In the genomic region with DNA sequence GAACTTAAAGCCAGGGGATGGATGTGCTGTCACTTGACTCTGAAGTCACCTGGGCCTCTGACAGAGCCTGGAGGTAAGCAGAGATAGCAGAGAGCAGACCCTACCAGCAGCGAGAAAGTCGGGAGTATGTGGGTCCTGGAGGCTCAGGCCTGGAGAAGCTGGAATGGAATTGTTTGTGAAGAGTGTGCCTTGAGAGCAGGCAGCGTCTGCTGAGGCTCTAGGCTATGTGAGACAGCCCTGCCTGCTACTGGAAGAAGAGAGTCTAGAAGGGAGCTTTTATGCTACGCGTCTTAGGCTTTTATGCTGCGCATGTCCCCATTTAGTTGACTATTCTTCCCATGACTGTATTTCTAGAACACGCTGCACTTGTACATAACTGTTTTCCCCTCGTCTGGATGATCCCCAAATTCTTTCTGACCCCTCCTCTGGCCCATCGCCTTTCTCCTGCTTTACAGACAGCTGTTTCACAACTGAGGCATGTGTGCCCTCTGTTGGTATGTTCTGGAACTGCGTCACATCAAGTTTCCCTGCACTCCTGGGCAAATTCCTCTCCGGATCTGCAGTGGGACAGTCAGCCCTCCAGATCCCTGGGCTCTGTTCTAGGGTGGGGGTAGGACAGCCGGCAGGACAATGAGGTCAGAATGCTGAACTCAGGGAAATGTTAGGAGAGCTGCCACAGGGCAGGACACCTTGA, we compare ENCODE assay signal across 8 mouse cellular contexts. TPM values are rescaled to one million over a fixed set of nuclear protein-coding genes. Genes with fewer than 3 reads are reported as not detected.
DNase-seq lines count a peak whose midpoint lies in the region; ATAC-seq and TF ChIP-seq lines count a peak whose summit lies in the region.

No protein-coding gene starts in this region.

- no peak for TF ChIP-seq POLR2A in limb, embryonic 14.5 days (IDR thresholded peaks at IDR 0.05; ENCODE audit: borderline replicate concordance, extremely low read depth, insufficient read depth, insufficient read length)

- H3K27me3 ChIP-seq in embryonic facial prominence, embryonic 12.5 days = peaks cover 6% of the 10 kb centered on the region; the same call in 1 of the 2 replicates
- no peaks in the 10 kb centered on the region for H3K27me3 ChIP-seq in heart, embryonic 11.5 days (ENCODE audit: control insufficient read depth, insufficient read depth, low read length)
- no peaks in the 10 kb centered on the region for H3K27me3 ChIP-seq in kidney, embryonic 15.5 days
- H3K27me3 ChIP-seq in limb, embryonic 14.5 days (ENCODE audit: control insufficient read depth, insufficient read depth, low read length) = no peaks in the 10 kb centered on the region
- no peaks in the 10 kb centered on the region for H3K27me3 ChIP-seq in neural tube, embryonic 12.5 days (replicated peaks)

- H3K9ac ChIP-seq in embryonic facial prominence, embryonic 12.5 days = no peak overlapping the region
- no peak overlapping the region for H3K9ac ChIP-seq in heart, embryonic 11.5 days (ENCODE audit: low read depth, low read length)
- no peak overlapping the region for H3K9ac ChIP-seq in kidney, embryonic 15.5 days
- H3K9ac ChIP-seq in limb, embryonic 14.5 days (ENCODE audit: low read depth, low read length, severe bottlenecking) = no peak overlapping the region
- 0 out of 2 replicates have a peak overlapping the region, but pooled peaks have one; percentile 17 for H3K9ac ChIP-seq in neural tube, embryonic 12.5 days

- no peak overlapping the region for H3K4me3 ChIP-seq in embryonic facial prominence, embryonic 12.5 days
- H3K4me3 ChIP-seq in heart, embryonic 11.5 days (ENCODE audit: low read depth, low read length) = no peak overlapping the region
- H3K4me3 ChIP-seq in kidney, embryonic 15.5 days (replicated peaks) = no peak overlapping the region
- H3K4me3 ChIP-seq in limb, embryonic 14.5 days (replicated peaks; ENCODE audit: low read length) = no peak overlapping the region
- H3K4me3 ChIP-seq in neural tube, embryonic 12.5 days = no peak overlapping the region

- DNase-seq in 3T3-L1 (ENCODE audit: low read depth, low spot score) = peak; percentile 82
- DNase-seq in adrenal gland, postnatal 14 days = peak; percentile 73
- peak; percentile 84 for DNase-seq in limb, embryonic 14.5 days (ENCODE audit: low spot score)
- peak; percentile 49 for DNase-seq in thymus, postnatal 25 days

- peak overlapping the region; percentile 26; the same call in 1 of the 2 replicates for H3K27ac ChIP-seq in embryonic facial prominence, embryonic 12.5 days
- H3K27ac ChIP-seq in heart, embryonic 11.5 days (ENCODE audit: low read depth, low read length) = no peak overlapping the region
- H3K27ac ChIP-seq in kidney, embryonic 15.5 days = no peak overlapping the region
- H3K27ac ChIP-seq in limb, embryonic 14.5 days (replicated peaks; ENCODE audit: low read depth, low read length) = no peak overlapping the region
- no peak overlapping the region for H3K27ac ChIP-seq in neural tube, embryonic 12.5 days

- peaks cover 11% of the 10 kb centered on the region for H3K4me1 ChIP-seq in embryonic facial prominence, embryonic 12.5 days
- H3K4me1 ChIP-seq in heart, embryonic 11.5 days (ENCODE audit: control insufficient read depth, insufficient read depth, low read length) = no peaks in the 10 kb centered on the region
- H3K4me1 ChIP-seq in kidney, embryonic 15.5 days = 0 out of 2 replicates have a peak, but pooled peaks cover 6% of the 10 kb centered on the region
- peaks cover 8% of the 10 kb centered on the region; the same call in 1 of the 2 replicates for H3K4me1 ChIP-seq in limb, embryonic 14.5 days (ENCODE audit: control insufficient read depth, insufficient read depth, low read length)
- no peaks in the 10 kb centered on the region for H3K4me1 ChIP-seq in neural tube, embryonic 12.5 days

- no peak overlapping the region for H3K4me2 ChIP-seq in embryonic facial prominence, embryonic 12.5 days (replicated peaks)
- peak overlapping the region; percentile 7; the same call in 1 of the 2 replicates for H3K4me2 ChIP-seq in heart, embryonic 11.5 days
- H3K4me2 ChIP-seq in kidney, embryonic 15.5 days = no peak overlapping the region
- no peak overlapping the region for H3K4me2 ChIP-seq in limb, embryonic 14.5 days (replicated peaks; ENCODE audit: low read depth, low read length, severe bottlenecking)
- no peak overlapping the region for H3K4me2 ChIP-seq in neural tube, embryonic 12.5 days (replicated peaks)

- WGBS in embryonic facial prominence, embryonic 12.5 days = 25% methylated on average over 12 of the region's 12 CpGs
- WGBS in heart, embryonic 11.5 days (ENCODE audit: insufficient replicate concordance) = 26% methylated on average over 12 of the region's 12 CpGs
- 29% methylated on average over 12 of the region's 12 CpGs for whole genome bisulfite sequencing in kidney, embryonic 15.5 days
- WGBS in limb, embryonic 14.5 days = 25% methylated on average over 12 of the region's 12 CpGs
- WGBS in neural tube, embryonic 12.5 days = 37% methylated on average over 12 of the region's 12 CpGs

- H3K9me3 ChIP-seq in embryonic facial prominence, embryonic 12.5 days = no peaks in the 10 kb centered on the region
- H3K9me3 ChIP-seq in heart, embryonic 11.5 days (replicated peaks; ENCODE audit: control insufficient read depth, low read length) = no peaks in the 10 kb centered on the region
- no peaks in the 10 kb centered on the region for H3K9me3 ChIP-seq in kidney, embryonic 15.5 days (replicated peaks)
- H3K9me3 ChIP-seq in limb, embryonic 14.5 days (ENCODE audit: control insufficient read depth, low read length) = no peaks in the 10 kb centered on the region
- H3K9me3 ChIP-seq in neural tube, embryonic 12.5 days = no peaks in the 10 kb centered on the region

- peak; percentile 57; the same call in 1 of the 2 replicates for ATAC-seq in embryonic facial prominence, embryonic 12.5 days (ENCODE audit: insufficient number of reproducible peaks, insufficient read depth, low FRiP score, low TSS enrichment)
- ATAC-seq in heart, embryonic 11.5 days (replicated peaks; ENCODE audit: insufficient number of reproducible peaks, low FRiP score, low TSS enrichment) = no peak
- peak; percentile 48; the same call in 1 of the 2 replicates for ATAC-seq in kidney, embryonic 15.5 days (replicated peaks; ENCODE audit: low FRiP score)
- ATAC-seq in limb, embryonic 14.5 days (ENCODE audit: low FRiP score, low read depth) = peak; percentile 73
- ATAC-seq in neural tube, embryonic 12.5 days (ENCODE audit: low FRiP score, low read depth) = peak; percentile 51

- H3K36me3 ChIP-seq in embryonic facial prominence, embryonic 12.5 days = no peaks in the 10 kb centered on the region
- no peaks in the 10 kb centered on the region for H3K36me3 ChIP-seq in heart, embryonic 11.5 days (ENCODE audit: control insufficient read depth, insufficient read depth, low read length)
- H3K36me3 ChIP-seq in kidney, embryonic 15.5 days = no peaks in the 10 kb centered on the region
- no peaks in the 10 kb centered on the region; the same call in 1 of the 2 replicates for H3K36me3 ChIP-seq in limb, embryonic 14.5 days (ENCODE audit: control insufficient read depth, insufficient read depth, low read length)
- H3K36me3 ChIP-seq in neural tube, embryonic 12.5 days = no peaks in the 10 kb centered on the region

RNA-seq across cellular contexts. Expression of a gene that starts 24.2 kb away (rescaled TPM):
- not detected in 2 replicates for total RNA-seq in adrenal gland, postnatal 14 days (2021)
- 0.46 TPM in 2 replicates for polyA plus RNA-seq in embryonic facial prominence, embryonic 12.5 days (2016; fragmentation: Nextera tagmentation; extraction: Ambion mirVana)
- polyA plus RNA-seq in heart, embryonic 11.5 days (2014; fragmentation: Nextera tagmentation; extraction: Ambion mirVana) = 0.10 and 0.26 TPM in 2 replicates
- 0.13 and 1.2 TPM in 2 replicates for polyA plus RNA-seq in kidney, embryonic 15.5 days (2015; fragmentation: Nextera tagmentation; extraction: Ambion mirVana)
- polyA plus RNA-seq in limb, embryonic 14.5 days (2012; rRNA removed) = 0.78 and 1.6 TPM in 2 replicates
- polyA plus RNA-seq in limb, embryonic 14.5 days (2014; fragmentation: Nextera tagmentation; extraction: Ambion mirVana) = 0.40 and 0.62 TPM in 2 replicates
- polyA plus RNA-seq in neural tube, embryonic 12.5 days (2016; fragmentation: Nextera tagmentation; extraction: Ambion mirVana) = not detected in 2 replicates
